Mouse (Mus musculus) heart, postnatal 10 days (tissue): ENCODE results near the gene Adamtsl1. TPM values are rescaled to one million over a fixed set of nuclear protein-coding genes. Genes with fewer than 3 reads are reported as not detected.

Experiments used
- DNase-seq, 2 experiments: peaks; one replicate each; pipeline ENCODE4 v3.0.0; 2021
- intact Hi-C: fragments of 180-260 bp; cut with DNase I; formaldehyde crosslinking; loops from one replicate; pipeline ENCODE4 v1.15.1; 2025
- total RNA-seq, 2 experiments: library from RNA; stranded (reverse); gene quantifications; 2 replicates each; pipeline ENCODE4 v1.2.3; 2021

Gene Adamtsl1
- 1 to 10 TPM; 4.9 TPM for total RNA-seq

DNA sequence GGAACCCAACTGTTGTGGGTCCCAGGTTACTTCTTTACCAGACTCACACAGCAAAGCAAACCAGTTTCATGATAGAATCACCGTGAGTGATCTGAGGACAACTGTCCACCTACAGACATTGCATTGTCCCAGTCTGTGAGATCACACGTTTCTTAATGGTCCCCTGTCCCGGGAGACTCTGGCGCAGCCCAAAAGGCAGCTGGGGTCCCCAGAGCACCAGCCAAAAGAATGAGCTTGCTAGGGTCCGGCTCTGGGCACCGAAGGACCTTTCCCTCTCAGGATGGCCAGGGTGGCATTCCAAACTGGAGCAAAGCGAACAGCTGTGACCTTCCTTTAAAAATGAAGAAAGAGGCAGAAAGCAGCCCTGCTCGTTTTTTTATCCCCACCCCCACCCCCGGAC lies at the start of gene Adamtsl1:
TSS of gene Adamtsl1 (plus strand) at position 381 of the 400 bp plus-strand sequence.
- DNase-seq = peak in 1 of 2 experiments; percentile 3
- intact Hi-C loops = loop anchor here (10.0 kb wide), 1 partner anchor 109 kb away; no protein-coding TSS in a partner anchor

DNA sequence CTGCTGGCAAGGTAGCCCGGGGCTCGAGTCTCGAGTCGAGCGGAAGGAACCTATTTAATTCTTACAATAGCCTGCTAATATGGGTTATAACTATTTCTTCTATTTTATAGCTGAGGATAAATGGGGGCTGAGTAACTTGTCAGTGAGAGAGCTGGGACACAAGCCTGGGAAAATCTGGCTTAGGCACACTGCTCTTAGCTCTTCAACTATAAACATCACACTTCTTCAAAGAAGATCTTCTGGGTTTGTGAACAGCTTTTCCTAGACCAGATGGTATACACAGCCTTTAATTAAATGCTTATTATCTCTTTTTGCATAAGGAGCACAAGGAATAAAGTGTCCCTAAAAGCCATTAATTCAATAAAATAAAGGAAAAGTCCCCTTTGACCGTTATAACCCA lies 30.4 kb upstream of the Adamtsl1 start:
- no peak for DNase-seq
- intact Hi-C loops = no loop called here

DNA sequence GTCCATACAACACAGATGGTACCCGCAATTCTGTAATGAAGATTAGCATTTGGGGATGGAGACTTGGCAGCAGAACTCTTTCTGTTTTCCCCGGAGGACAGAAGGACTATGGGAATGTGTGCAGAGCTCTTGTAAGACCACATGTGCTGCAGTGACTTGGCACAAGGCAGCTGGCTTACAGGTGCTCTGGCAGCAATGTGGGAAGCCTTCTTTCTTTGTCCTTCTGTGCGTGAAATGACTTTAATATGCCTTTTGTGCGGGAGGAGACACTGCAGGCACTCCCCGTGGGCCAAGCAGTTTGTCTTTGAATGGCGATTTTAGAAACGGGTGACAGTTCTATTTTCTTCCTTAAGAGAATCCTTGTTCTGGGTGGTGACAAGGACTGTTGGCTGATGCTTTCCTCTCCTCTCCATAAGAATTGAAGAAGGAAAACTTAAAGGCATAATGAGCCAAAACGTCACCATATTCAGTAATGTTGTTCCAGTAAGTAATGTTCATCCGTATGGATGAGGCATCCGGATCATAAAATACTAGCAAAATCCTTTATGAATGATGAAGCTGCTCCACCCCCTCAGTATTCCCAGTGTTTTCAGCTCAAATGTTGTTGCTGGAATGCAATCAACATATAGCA lies 27.5 kb upstream of the Adamtsl1 start:
- intact Hi-C loops = no loop called here
- DNase-seq = no peak

DNA sequence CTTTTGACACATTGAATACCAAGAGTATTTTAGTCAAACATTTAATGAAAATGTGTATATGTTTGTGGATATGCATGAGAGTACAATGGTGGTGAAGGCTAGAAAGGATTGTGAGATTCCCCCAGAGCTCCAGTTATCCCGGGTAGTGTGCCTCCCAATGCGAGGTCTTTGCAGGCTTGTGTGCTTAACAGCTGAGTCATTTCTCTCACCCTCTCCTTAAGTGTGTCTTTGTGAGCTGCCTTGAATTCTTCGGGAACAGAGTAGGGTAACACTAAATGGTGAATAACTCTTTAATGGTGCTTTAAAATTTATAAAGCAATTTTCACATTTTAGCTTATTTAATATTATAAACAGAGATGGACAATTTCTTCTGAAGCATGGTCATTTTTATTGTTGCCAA lies 8.3 kb upstream of the Adamtsl1 start:
- no peak for DNase-seq
- intact Hi-C loops = no loop called here

DNA sequence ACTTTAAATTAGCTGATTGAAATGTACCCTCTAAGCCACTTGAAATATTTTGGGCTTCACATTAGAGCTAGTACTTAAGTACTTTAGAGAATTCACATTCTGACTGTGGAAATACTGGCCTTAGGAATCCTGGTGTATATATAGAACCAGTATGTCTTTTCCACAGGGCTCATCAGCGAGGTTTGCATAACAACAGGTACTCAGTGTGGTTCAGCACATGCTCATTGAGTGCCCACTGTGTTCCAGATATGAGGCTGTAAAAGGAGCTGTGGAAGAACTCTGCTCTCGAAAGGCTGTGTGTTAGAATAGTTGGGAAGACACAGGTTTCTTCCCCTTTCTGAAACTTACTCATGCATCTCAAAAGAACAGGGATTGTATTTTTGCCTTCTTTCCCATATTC lies 7.0 kb upstream of the Adamtsl1 start:
- no peak for DNase-seq
- intact Hi-C loops = no loop called here

DNA sequence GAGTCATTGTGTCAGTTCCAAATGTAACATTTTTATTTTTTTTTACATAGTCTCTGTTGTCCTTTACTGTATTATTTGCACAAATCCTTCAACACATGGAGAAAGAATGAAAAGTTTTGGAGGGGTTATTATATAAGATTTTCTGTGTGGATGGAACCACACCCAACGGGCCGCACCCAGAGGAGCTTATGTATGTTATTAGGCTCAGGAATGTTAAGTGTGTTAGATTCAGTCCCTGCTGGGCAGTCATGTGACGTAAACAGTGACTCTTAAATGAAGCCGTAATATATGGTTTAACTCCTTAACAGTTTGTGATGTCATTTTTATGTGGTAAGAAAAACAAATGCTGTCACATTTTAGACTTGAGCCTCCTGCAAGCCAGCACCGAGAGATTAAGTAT lies 6.5 kb upstream of the Adamtsl1 start:
- intact Hi-C loops = no loop called here
- DNase-seq = no peak

DNA sequence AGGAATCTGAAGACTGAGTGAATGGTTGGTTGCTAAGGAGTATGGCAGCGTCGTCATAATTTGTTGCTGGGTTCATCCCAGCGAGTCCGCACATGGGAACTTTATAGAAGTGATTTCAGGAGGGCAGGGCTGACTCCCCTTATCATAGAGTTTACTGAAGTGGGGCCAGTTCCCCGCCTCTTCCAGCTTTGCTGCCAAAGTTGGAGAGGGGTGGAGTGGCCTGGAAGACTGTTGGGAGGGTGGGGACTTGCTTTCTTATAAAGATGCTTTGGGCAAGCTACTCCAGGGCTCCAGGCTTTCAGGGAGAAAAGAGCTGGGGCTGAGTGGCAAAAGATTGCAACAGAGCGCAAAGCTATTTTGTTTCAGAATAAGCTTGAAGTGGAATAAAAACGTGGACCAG lies 684 bp upstream of the Adamtsl1 start:
- intact Hi-C loops = loop anchor here (10.0 kb wide), 1 partner anchor 108 kb away; no protein-coding TSS in a partner anchor

DNA sequence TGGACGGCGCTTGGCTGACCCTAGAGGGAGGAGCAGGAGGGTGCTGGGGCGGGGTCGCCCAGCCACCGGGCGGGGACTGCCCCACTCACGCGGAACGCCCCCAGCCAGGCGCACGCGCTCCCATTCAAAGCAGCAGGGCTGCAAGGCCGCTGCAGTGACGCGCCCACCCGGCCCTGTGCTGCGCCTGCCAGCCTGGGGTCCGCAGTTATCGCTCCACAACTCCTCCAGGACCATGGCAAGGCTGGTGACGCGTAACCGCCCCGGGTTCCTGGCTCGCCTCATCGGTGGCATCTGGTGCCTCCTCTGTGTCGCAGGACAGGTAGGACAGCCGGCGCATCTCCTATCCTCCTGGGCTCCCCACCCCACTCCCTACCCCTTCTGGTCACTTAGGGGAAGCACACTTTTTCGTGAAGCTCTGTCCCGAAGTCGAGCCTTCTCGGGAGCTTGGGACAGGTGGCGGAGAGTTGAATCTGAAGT lies 271 bp downstream of the Adamtsl1 start:
- intact Hi-C loops = loop anchor here (10.0 kb wide), 1 partner anchor 109 kb away; no protein-coding TSS in a partner anchor
- DNase-seq = peak; percentile 14 to 24

More for the DNA sequence above, 684 bp upstream of the Adamtsl1 start:
- peak; percentile 64 to 65 for DNase-seq

DNA sequence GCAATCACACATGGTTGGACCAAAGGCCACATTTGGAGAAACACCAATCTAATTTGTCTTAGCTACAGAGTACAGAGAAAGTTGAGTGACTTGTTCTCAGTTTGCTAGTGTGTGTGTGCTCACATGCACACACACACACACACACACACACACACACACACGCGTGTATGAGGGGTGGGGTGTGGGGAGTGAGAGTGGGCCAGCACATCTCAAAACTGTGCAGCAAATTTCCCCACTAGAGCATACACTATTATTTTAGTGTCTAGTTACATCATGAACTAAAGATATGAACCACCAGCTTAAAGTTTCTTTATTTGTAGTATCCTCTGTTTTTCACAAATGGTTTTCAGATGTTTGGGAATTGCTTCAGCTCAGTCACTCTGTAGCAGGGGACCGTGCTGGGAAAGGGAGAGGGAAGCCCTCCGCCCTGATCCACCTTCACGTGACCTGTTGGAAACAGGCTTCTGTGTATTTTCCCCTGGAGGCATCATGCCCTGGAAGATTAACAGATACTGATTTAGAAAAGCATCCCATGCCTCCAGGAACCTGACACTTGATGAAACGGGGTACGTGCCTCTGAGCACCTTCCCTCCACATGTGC lies 13.1 kb downstream of the Adamtsl1 start:
- intact Hi-C loops = no loop called here
- no peak for DNase-seq

DNA sequence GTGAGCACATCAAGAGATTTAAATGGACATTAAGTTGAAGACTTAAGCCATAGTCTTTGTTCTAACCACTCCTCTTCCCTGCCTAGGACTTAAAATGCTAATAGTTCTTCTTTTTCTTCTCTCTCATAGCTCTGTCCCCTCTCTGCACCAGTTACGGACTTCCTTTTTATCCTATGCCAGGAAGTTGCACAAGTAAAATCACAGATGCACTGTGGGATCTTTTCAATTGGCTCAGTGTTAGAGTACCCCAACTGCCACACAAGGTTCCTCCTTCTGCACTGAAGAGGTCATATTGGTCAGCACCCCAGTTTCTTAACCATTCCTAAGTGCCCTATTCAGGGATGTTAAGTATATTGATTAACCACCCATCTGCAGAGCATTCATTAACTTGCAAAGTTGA lies 15.9 kb downstream of the Adamtsl1 start:
- intact Hi-C loops = no loop called here
- no peak for DNase-seq

DNA sequence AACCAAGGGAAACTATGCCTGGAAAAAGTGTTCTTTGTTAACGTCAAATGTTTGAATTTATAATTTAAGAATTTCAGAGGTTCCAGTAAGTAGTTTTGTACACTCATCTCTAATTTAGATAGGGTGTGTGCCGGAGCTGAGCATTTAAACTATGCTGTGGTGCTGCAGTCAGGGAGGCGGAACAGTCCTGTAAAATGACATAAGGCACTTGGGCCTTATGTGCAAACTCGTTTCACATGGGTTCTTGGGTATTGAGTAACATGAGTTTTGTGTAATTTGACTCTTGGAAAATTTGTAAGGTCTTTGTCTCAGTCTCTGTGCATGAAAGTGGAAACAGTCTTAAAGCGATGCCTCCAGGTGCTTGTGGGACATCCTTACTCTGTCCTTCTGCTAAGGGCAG lies 25.7 kb downstream of the Adamtsl1 start:
- intact Hi-C loops = no loop called here

DNA sequence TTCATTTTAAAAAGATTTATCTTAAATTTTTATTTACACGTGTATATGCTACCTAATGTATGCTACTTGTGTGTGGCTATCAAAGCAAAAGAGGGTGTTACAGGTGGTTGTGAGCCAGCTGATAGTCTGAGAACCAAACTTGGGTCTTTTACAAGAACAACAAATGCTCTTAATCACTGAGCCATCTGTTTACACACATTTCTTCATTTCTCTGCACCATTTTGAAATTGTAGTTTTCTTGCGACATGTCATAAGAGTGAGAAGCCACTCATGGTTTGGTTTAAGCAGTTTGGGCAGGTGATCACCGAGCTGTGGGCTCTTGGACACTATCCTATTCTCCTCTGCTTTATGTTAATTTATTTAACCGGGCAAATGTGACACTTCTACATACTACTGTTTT lies 29.2 kb downstream of the Adamtsl1 start:
- intact Hi-C loops = no loop called here

More for the DNA sequence above, 25.7 kb downstream of the Adamtsl1 start:
- DNase-seq = no peak

DNA sequence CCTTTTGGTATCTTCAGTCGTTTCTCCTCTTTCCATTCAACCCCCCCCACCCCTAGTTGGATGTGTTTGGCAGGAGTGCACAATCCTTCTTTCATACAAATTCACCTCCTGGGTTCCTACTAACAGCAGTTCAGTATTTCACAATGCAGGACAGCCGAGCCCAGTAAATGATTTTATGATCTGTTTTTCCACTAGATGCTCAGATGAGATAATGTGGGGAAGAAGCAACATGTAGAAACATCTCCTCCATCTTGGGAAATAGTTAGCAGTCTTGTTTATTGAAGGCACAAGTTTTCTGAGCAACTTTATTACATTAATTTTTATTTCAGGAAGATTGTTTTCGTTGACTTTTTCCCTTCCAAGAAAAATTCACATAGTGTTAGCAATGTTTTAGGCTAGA lies 40.7 kb downstream of the Adamtsl1 start:
- intact Hi-C loops = no loop called here
- no peak for DNase-seq

More for the DNA sequence above, 29.2 kb downstream of the Adamtsl1 start:
- no peak for DNase-seq

DNA sequence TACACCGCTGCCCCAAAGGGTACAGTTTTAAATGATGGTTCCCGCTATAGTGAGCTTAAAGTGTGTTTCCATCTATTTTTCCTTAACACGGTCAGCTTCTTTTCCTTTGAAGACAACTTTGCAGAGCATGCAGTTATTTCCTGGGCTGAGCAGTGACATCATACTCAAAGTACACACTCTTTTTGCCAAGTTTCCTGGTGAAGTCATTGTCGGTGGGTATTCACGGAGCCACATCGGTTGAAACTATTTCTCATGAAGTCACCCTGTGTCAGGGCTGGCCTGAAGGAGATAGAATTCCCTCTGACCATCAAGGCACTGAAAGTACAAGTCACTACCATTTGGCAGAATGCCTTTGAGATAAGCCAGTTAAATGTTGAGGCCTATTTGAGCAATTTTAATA lies 45.8 kb downstream of the Adamtsl1 start:
- intact Hi-C loops = no loop called here
- DNase-seq = peak; percentile 13 to 20

DNA sequence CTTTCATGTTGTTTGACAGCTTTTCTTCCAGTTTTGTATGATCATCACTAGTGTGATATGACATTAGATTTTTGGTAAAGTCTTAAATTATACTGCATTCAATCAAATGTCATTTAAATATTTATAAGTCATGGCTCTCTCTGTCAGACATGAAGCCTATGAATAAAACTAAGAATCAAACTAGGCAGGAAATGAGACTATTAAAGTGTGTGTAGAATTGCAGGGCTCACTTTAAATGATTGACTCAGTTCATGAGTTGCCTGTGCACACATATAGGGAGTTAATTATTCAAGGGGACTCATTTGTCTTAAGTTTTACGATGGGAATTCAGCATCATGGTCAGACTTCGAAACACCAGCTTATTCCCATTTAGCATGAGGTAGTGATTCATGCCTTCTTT lies 71.5 kb downstream of the Adamtsl1 start:
- intact Hi-C loops = no loop called here
- DNase-seq = no peak

DNA sequence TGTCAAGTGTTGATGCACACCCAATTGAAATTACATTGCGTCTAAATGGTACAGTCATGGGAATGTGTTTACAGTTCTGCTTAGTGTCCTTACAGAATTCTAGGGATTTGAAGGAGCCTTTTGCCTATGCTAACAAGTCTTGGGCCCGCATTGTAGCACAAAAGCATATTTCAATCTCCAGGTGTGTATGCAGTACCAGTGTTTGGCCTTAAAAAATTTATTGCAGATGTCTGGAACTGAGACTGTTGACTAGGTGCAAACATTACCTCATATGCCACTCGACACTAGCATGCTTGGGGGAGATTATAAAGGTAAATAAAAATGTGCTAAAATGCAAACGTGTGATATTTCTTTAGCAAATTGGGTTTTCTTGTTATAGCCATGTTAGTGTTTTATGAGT lies 75.0 kb downstream of the Adamtsl1 start:
- no peak for DNase-seq
- intact Hi-C loops = no loop called here

DNA sequence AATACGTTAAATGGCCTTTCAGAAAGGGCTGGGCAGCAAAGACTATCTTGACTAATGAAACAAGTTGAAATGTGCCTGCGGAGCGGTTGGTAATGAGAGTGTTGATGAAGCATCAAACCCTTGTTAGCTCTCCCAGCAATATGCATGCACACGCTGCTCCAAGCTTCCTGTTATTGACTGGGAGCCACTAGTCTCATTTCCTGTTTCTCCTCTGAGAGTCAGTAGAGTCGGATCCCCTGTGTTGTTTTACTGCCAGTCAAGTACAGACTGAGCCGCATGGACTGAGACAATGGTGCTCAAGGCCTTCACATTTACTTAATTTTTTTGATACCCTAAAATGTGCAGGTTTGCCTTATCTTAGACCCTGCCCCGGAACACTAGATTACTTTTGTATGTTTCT lies 77.1 kb downstream of the Adamtsl1 start:
- DNase-seq = peak in 1 of 2 experiments; percentile 7
- intact Hi-C loops = no loop called here

DNA sequence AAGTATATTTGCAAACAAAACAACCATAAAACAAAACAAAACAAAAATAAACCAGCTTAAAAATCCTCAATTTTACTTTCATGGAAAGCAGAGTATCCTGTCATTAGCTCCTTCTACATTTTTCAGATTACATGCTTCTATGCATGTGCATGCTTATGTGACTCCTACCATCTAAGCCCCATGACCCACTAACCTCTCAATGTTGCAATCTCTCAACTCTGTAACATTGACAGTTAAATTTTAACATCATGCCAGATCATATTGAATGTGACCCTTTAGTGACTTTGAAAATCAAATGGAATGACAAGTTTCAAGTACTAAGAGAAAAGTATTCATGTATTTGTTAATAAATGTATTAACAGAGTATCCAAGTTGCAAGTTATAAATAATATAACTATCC lies 80.2 kb downstream of the Adamtsl1 start:
- no peak for DNase-seq

DNA sequence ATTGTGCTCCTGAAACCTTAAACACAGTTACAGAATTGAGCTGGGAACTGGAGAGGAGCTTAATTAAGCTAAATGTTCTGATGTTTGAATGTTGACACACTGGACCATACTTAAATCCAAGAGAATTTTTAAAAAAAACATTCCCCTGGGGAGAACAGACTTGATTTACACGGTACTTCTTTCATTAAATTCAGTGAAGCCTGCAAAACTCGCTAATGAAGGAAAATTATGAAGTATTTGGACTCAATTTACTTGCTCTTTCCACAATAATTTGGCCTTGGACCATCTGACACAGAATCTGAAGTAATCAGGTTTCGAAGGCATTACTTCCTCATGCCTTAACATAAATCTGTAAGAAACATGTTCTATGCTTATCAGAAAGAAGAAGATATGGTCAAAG lies 99.4 kb downstream of the Adamtsl1 start:
- intact Hi-C loops = no loop called here
- no peak for DNase-seq

More for the DNA sequence above, 80.2 kb downstream of the Adamtsl1 start:
- intact Hi-C loops = no loop called here

DNA sequence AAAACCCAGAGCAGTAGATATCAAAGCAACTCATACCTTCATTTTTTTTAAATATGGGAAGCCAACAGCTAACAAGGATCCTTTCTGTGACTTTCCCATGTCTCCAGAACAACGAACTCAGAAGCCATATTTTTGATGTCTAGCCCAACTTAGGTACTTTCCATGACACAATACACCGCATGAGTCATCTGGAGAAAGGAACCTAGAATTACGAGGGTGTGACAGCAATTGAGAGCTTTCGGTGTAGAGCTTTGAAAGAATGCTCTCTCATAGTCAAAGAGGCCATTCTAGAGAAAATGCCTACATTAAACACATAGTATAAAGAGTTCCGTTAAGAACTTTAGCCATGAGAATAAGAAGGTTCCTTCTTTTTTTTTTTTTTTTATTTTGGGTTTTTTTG lies 104.8 kb downstream of the Adamtsl1 start:
- DNase-seq = no peak
- intact Hi-C loops = no loop called here

DNA sequence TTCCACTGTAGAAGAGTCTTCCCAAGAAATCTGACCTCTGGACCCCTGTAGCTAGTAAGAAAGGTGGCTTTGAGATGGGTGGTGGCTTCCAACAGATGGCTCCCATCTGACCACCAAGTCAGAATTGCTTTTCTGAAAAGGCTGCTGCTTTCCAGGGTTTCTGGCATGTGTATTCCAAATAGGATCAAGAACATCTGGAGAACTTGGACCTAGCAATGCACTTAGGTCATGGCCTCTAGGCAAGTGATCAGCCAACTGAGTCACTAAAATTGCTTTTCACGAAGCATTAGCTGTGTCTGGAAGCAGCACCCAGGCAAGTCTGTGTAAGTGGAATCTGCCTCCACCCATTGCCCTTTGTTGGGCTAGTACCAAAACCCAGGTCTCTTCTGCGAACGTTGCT lies 105.3 kb downstream of the Adamtsl1 start:
- intact Hi-C loops = no loop called here
- peak; percentile 53 to 57 for DNase-seq

DNA sequence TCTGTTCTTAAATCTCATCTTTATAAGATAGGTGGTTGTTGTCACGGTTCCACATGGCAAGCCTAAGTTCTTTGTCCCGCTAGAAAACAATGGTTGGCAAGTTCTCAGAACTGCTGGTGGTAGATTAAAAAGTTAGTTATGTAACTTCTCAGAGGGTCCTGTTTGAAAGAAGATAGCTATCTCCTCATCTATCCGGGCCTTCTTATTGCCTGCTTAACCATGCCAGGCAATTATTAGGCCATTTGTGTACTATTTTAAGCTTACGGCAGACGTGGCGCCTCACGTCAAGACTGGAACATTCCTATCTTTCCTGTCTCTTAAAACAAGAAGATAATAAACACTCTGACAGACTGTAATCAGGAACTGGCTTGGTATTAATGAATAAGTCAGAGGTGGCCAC lies 115.4 kb downstream of the Adamtsl1 start:
- DNase-seq = peak in 1 of 2 experiments; percentile 0
- intact Hi-C loops = no loop called here
